Mouse (Mus musculus) neural tube, embryonic 13.5 days (tissue): ENCODE data around the gene Zc3h10. TPM values are rescaled to one million over a fixed set of nuclear protein-coding genes. Genes with fewer than 3 reads are reported as not detected.

Source experiments
- microRNA-seq: library from miRNA; unstranded; fragments of <30 nt; microRNA quantifications from one replicate; pipeline ENCODE4, GENCODE M21; 2016
- polyA plus RNA-seq: library from polyadenylated mRNA; unstranded; fragments of >200 nt; fragmentation: Nextera tagmentation; extraction: Ambion mirVana; gene quantifications from 2 replicates; pipeline ENCODE4 v1.2.1, GENCODE M21; 2015

Gene Zc3h10
- polyA plus RNA-seq, 1 experiment from 2014 or later = 19.9 TPM

Small RNA genes within 50 kb of the gene (microRNA-seq; reads per million reads assigned to microRNA genes)
- gene Gm47275 (not detected), gene Mir6916 (not detected), gene Mir6917 (not detected)

Other genes with a start within 250 kb of the Zc3h10 start
- gene Il23a, start 249.0 kb downstream of the Zc3h10 start, polyA plus RNA-seq = 0.25 and 0.38 TPM in 2 replicates
- 22.2 and 24.3 TPM in 2 replicates for gene Pan2, start 244.4 kb downstream of the Zc3h10 start, polyA plus RNA-seq
- 221 and 241 TPM in 2 replicates for gene Cnpy2, start 225.3 kb downstream of the Zc3h10 start, polyA plus RNA-seq
- 228 and 239 TPM in 2 replicates for gene Cs, start 210.0 kb downstream of the Zc3h10 start, polyA plus RNA-seq
- 34.9 and 41.0 TPM in 2 replicates for gene Coq10a, start 178.8 kb downstream of the Zc3h10 start, polyA plus RNA-seq
- 9.5 and 12.1 TPM in 2 replicates for gene Ankrd52, start 170.7 kb downstream of the Zc3h10 start, polyA plus RNA-seq
- gene Slc39a5, start 146.5 kb downstream of the Zc3h10 start, polyA plus RNA-seq = not detected in 2 replicates
- 124 and 129 TPM in 2 replicates for gene Nabp2, start 136.3 kb downstream of the Zc3h10 start, polyA plus RNA-seq
- 73.4 and 74.3 TPM in 2 replicates for gene Rnf41, start 136.1 kb downstream of the Zc3h10 start, polyA plus RNA-seq
- 176 and 184 TPM in 2 replicates for gene Smarcc2, start 88.5 kb downstream of the Zc3h10 start, polyA plus RNA-seq
- 1,017 and 1,105 TPM in 2 replicates for gene Myl6, start 53.6 kb downstream of the Zc3h10 start, polyA plus RNA-seq
- gene Myl6b, start 49.1 kb downstream of the Zc3h10 start, polyA plus RNA-seq = 4.1 and 5.0 TPM in 2 replicates
- gene Esyt1, start 21.9 kb downstream of the Zc3h10 start, polyA plus RNA-seq = 31.5 and 35.1 TPM in 2 replicates
- gene Rpl41, start 1.5 kb upstream of the Zc3h10 start, polyA plus RNA-seq = 2,522 and 2,730 TPM in 2 replicates
- gene Pa2g4, start 18.2 kb upstream of the Zc3h10 start, polyA plus RNA-seq = 124 and 136 TPM in 2 replicates
- gene Erbb3, start 41.9 kb upstream of the Zc3h10 start, polyA plus RNA-seq = 9.5 and 9.9 TPM in 2 replicates
- gene Rps26, start 79.0 kb upstream of the Zc3h10 start, polyA plus RNA-seq = 407 and 470 TPM in 2 replicates
- gene Ikzf4, start 98.2 kb upstream of the Zc3h10 start, polyA plus RNA-seq = 12.1 and 13.2 TPM in 2 replicates
- 17.3 and 17.5 TPM in 2 replicates for gene Suox, start 126.3 kb upstream of the Zc3h10 start, polyA plus RNA-seq
- 103 and 104 TPM in 2 replicates for gene Rab5b, start 148.5 kb upstream of the Zc3h10 start, polyA plus RNA-seq
- gene Pmel, start 156.4 kb upstream of the Zc3h10 start, polyA plus RNA-seq = 0.50 and 1.0 TPM in 2 replicates
- 23.3 and 29.1 TPM in 2 replicates for gene Cdk2, start 157.3 kb upstream of the Zc3h10 start, polyA plus RNA-seq
- 7.8 and 8.2 TPM in 2 replicates for gene Dgka, start 197.1 kb upstream of the Zc3h10 start, polyA plus RNA-seq
- gene Pym1, start 200.1 kb upstream of the Zc3h10 start, polyA plus RNA-seq = 44.1 and 46.6 TPM in 2 replicates
- gene Mmp19, start 243.1 kb upstream of the Zc3h10 start, polyA plus RNA-seq = 0.59 and 0.63 TPM in 2 replicates